Comparison of ENCODE assay signal across 17 mouse cellular contexts in genomic region chr16:20436281-20436680, GRCm38 (mm10).
"Had no signal": no experiment of that assay in that cellular context is flagged by ENCODE, and none has a peak within 500 bp of the region (broad histone marks: within the 10 kb centered on the region; RNA-seq: fewer than 3 reads in every experiment).

No protein-coding gene starts in this region.

- ATAC-seq: liver, embryonic 12.5 days; liver, postnatal 0 days; lung, postnatal 0 days; midbrain, embryonic 13.5 days; midbrain, embryonic 15.5 days; midbrain, embryonic 16.5 days had no signal

- DNase-seq: left cerebral cortex, postnatal 4 days; liver; liver, embryonic 13.5 days; liver, postnatal 0 days; lung, adult 18-20 months; lung, adult 2 months; lung, embryonic 14.5 days; lung, postnatal 10 days; lung, postnatal 14 days; lung, postnatal 36 days; lung, postnatal 4 days; midbrain, embryonic 14.5 days had no signal
